Mouse (Mus musculus): ENCODE measurements around the gene Gkap1.

GRCm38 (mm10) chr13:58266864-58267263 lies 8.6 kb downstream of the Gkap1 start:
- TF ChIP-seq EP300 (IDR thresholded peaks at IDR 0.05; ENCODE audit: low read depth) = no peak
- no peak for TF ChIP-seq CTCF (IDR thresholded peaks at IDR 0.05; ENCODE audit: low read depth)
